Mouse (Mus musculus) CH12.LX (cell line): Measurements from ENCODE around the gene Ank3. TPM values are rescaled to one million over a fixed set of nuclear protein-coding genes. Genes with fewer than 3 reads are reported as not detected.

Experiments
- DNase-seq: peaks from one replicate; pipeline ENCODE4 v3.0.0-alpha.2; 2013; ENCODE audit errors: extremely low read depth
- H3K27ac ChIP-seq: 2 replicates; pipeline ENCODE4 v1.5.1; 2012; ENCODE audit warnings: low read depth, mild to moderate bottlenecking, control low read depth, moderate library complexity; ENCODE audit not compliant: insufficient read depth
- H3K27me3 ChIP-seq: replicated peaks from 2 replicates; pipeline ENCODE3; 2012; ENCODE audit warnings: inconsistent platforms
- H3K36me3 ChIP-seq, 2 experiments: replicated peaks in 1 of 2; 2 replicates each; pipeline versions ENCODE3 to v1.6.1; 2012; ENCODE audit warnings: inconsistent platforms in 1 of 2, low read length in 1 of 2, mild to moderate bottlenecking in 1 of 2, mixed read lengths in 1 of 2, moderate library complexity in 1 of 2; ENCODE audit not compliant: control insufficient read depth in 1 of 2, insufficient read depth in 1 of 2
- H3K4me1 ChIP-seq, 2 experiments: 2 replicates each; pipeline ENCODE4 v1.6.1; 2012; ENCODE audit warnings: inconsistent platforms in 1 of 2, moderate library complexity in 1 of 2; ENCODE audit not compliant: insufficient read depth in 2 of 2, control insufficient read depth in 1 of 2
- H3K4me2 ChIP-seq: 2 replicates; pipeline ENCODE4 v1.6.1; 2012; ENCODE audit warnings: low read depth, mild to moderate bottlenecking, control low read depth; ENCODE audit not compliant: poor library complexity, insufficient read depth, severe bottlenecking
- H3K4me3 ChIP-seq, 3 experiments: fragments of 150-350 bp in 1 of 3; sonication (generic) in 1 of 3; replicated peaks in 1 of 3; 2 replicates each; pipeline versions ENCODE3 to v1.5.1; 2011 to 2012; ENCODE audit warnings: low read depth in 2 of 3, low read length in 2 of 3, mild to moderate bottlenecking in 2 of 3, moderate library complexity in 2 of 3, control low read depth in 1 of 3, improper control_type of control experiment in 1 of 3, inconsistent platforms in 1 of 3, mixed read lengths in 1 of 3; ENCODE audit not compliant: poor library complexity in 1 of 3
- H3K79me2 ChIP-seq: replicated peaks from 2 replicates; pipeline ENCODE4 v1.6.1; 2012; ENCODE audit warnings: mild to moderate bottlenecking, moderate library complexity; ENCODE audit not compliant: control insufficient read depth, poor library complexity, insufficient read depth, severe bottlenecking; ENCODE audit errors: extremely low read depth
- H3K9ac ChIP-seq: 2 replicates; pipeline ENCODE4 v1.6.1; 2012; ENCODE audit warnings: low read depth, mild to moderate bottlenecking, control low read depth, moderate library complexity; ENCODE audit not compliant: insufficient read depth
- H3K9me3 ChIP-seq: replicated peaks from 2 replicates; pipeline ENCODE3; 2012; ENCODE audit warnings: low read length, inconsistent platforms, mixed read lengths
- BHLHE40 ChIP-seq: IDR thresholded peaks from 2 replicates; pipeline ENCODE4 v1.6.1; 2011; ENCODE audit warnings: mild to moderate bottlenecking, low read depth, low read length, improper control_type of control experiment
- CHD2 ChIP-seq: IDR thresholded peaks from 2 replicates; pipeline ENCODE4 v1.6.1; 2011; ENCODE audit warnings: low read length, improper control_type of control experiment
- CTCF ChIP-seq, 2 experiments: IDR thresholded peaks in 1 of 2; conservative IDR thresholded peaks in 1 of 2; 2 replicates each; pipeline ENCODE4 v1.5.1; 2011 to 2012; ENCODE audit warnings: low read depth in 2 of 2, low read length in 2 of 2, improper control_type of control experiment in 1 of 2, inconsistent platforms in 1 of 2, mild to moderate bottlenecking in 1 of 2, moderate library complexity in 1 of 2
- ETS1 ChIP-seq: conservative IDR thresholded peaks from 2 replicates; pipeline ENCODE4 v1.6.1; 2012; ENCODE audit warnings: low read depth, mild to moderate bottlenecking, inconsistent platforms, low read length, improper control_type of control experiment, moderate library complexity
- GABPA ChIP-seq: IDR thresholded peaks from 2 replicates; pipeline ENCODE4 v1.6.1; 2012; ENCODE audit warnings: low read depth, low read length, improper control_type of control experiment, inconsistent platforms; ENCODE audit not compliant: insufficient replicate concordance
- IRF4 ChIP-seq: IDR thresholded peaks from 2 replicates; pipeline ENCODE4 v1.6.1; 2014; ENCODE audit warnings: low read depth, mild to moderate bottlenecking, inconsistent platforms, low read length, improper control_type of control experiment
- JUND ChIP-seq: conservative IDR thresholded peaks from 2 replicates; pipeline ENCODE4 v1.6.1; 2011; ENCODE audit warnings: low read depth, low read length, improper control_type of control experiment
- KAT2A ChIP-seq: IDR thresholded peaks from 2 replicates; pipeline ENCODE4 v1.6.1; 2012; ENCODE audit warnings: low read length, improper control_type of control experiment, inconsistent platforms; ENCODE audit not compliant: insufficient replicate concordance
- MAX ChIP-seq: IDR thresholded peaks from 2 replicates; pipeline ENCODE4 v1.6.1; 2011; ENCODE audit warnings: low read length, improper control_type of control experiment
- MEF2A ChIP-seq: IDR thresholded peaks from 2 replicates; pipeline ENCODE4 v1.6.1; 2014; ENCODE audit warnings: low read depth, mild to moderate bottlenecking, inconsistent platforms, low read length, improper control_type of control experiment, borderline replicate concordance
- MXI1 ChIP-seq: IDR thresholded peaks from 2 replicates; pipeline ENCODE4 v1.6.1; 2011; ENCODE audit warnings: mild to moderate bottlenecking, low read depth, low read length, improper control_type of control experiment
- NRF1 ChIP-seq: IDR thresholded peaks from 2 replicates; pipeline ENCODE4 v1.6.1; 2014; ENCODE audit warnings: low read depth, mild to moderate bottlenecking, inconsistent platforms, low read length, improper control_type of control experiment, moderate library complexity
- PAX5 ChIP-seq: IDR thresholded peaks from 2 replicates; pipeline ENCODE4 v1.6.1; 2012; ENCODE audit warnings: low read length, inconsistent platforms, mixed read lengths
- POLR2A ChIP-seq: IDR thresholded peaks from 2 replicates; pipeline ENCODE4 v1.6.1; 2011; ENCODE audit warnings: low read depth, mild to moderate bottlenecking, improper control_type of control experiment, low read length
- RCOR1 ChIP-seq: conservative IDR thresholded peaks from 2 replicates; pipeline ENCODE4 v1.6.1; 2012; ENCODE audit warnings: low read depth, mild to moderate bottlenecking, inconsistent platforms, low read length, improper control_type of control experiment
- SIN3A ChIP-seq: IDR thresholded peaks from 2 replicates; pipeline ENCODE4 v1.6.1; 2012; ENCODE audit warnings: low read length, improper control_type of control experiment, inconsistent platforms
- SMC3 ChIP-seq: IDR thresholded peaks from 2 replicates; pipeline ENCODE4 v1.6.1; 2011; ENCODE audit warnings: low read depth, low read length, improper control_type of control experiment
- TBP ChIP-seq: conservative IDR thresholded peaks from 2 replicates; pipeline ENCODE4 v1.6.1; 2011; ENCODE audit warnings: low read depth, low read length, improper control_type of control experiment
- USF1 ChIP-seq: IDR thresholded peaks from 2 replicates; pipeline ENCODE4 v1.6.1; 2014; ENCODE audit warnings: low read depth, mild to moderate bottlenecking, inconsistent platforms, low read length, improper control_type of control experiment
- ZNF384 ChIP-seq: IDR thresholded peaks from 2 replicates; pipeline ENCODE4 v1.6.1; 2012; ENCODE audit warnings: low read depth, low read length, improper control_type of control experiment, inconsistent platforms
- dilution Hi-C: fragments of 300-500 bp; cut with MboI; formaldehyde crosslinking; loops from 2 replicates; pipeline ENCODE4 v1.14.3; 2020; ENCODE audit warnings: low sequenced_read_pairs; ENCODE audit not compliant: extremely low pct_unique_long_range_greater_than_20kb, extremely low pct_ligation_motif_present
- in situ Hi-C: fragments of 300-500 bp; cut with MboI; formaldehyde crosslinking; loops from 3 replicates; pipeline ENCODE4 v1.14.3; 2019; ENCODE audit warnings: low sequenced_read_pairs, low pct_ligation_motif_present, low pct_unique_long_range_greater_than_20kb, mixed read lengths
- polyA plus RNA-seq: library from polyadenylated mRNA; unstranded; fragments of >175 nt; gene quantifications from 2 replicates; pipeline ENCODE4 v1.2.1, GENCODE M21; 2012; ENCODE audit warnings: low read depth; ENCODE audit not compliant: insufficient read length
- total RNA-seq, 2 experiments: library from RNA; depleted of rRNA; stranded (reverse); fragments of 300-350 nt in 1 of 2; fragments of >200 nt in 1 of 2; gene quantifications; 2 replicates each; pipeline ENCODE4 v1.2.3; 2012 to 2014

Gene Ank3
- total and polyA plus RNA-seq, 3 experiments, result 4.7 to 8.3 (median 6.2) TPM

DNA sequence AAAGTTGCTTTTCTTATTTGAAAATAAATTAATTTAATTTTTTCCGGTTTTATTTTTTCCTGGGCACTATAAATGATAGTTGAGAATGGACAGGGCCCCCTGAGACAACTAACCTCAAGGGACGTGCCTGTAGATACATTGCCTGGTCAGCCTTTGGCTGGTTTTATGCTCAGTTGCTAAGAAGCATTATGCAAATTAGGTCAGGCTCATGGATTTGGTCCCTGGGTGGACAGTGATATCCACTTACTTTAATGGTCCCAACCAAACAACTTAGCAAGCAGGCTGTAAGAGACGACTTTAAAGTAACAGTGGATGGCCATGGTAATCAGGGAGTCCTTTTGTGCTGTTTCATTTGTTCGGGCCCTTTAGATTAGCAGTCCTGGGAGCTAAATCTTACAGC lies 392.0 kb downstream of the Ank3 start:
- dilution Hi-C loops, result no loop called here
- in situ Hi-C loops, result loop anchor here (25.0 kb wide), 1 partner anchor 353 kb away; no protein-coding TSS in a partner anchor
- Histone ChIP-seq H3K79me2 (no peaks in the 10 kb centered on the region), H3K4me2 (no peak overlapping the region), H3K27me3 (no peaks in the 10 kb centered on the region), H3K9ac (no peak overlapping the region), H3K4me1 (peaks cover 0 to 4% of the 10 kb centered on the region in 2 experiments; a peak in 1 of 4 replicates), H3K36me3 (no peaks in the 10 kb centered on the region), H3K27ac (no peak overlapping the region), H3K4me3 (no peak overlapping the region), H3K9me3 (no peaks in the 10 kb centered on the region)
- DNase-seq, result no peak
- TF ChIP-seq CHD2 (no peak), ZNF384 (no peak), IRF4 (no peak), TBP (no peak), CTCF (conservative IDR thresholded peaks at IDR 0.05 in 1 of 2, IDR thresholded peaks at IDR 0.05 in 1 of 2; ENCODE audit: low read depth in 2 of 2, low read length in 2 of 2) (no peak), MEF2A (no peak), USF1 (no peak), PAX5 (no peak), RCOR1 (no peak), ETS1 (no peak), GABPA (no peak), SIN3A (no peak), BHLHE40 (no peak)

DNA sequence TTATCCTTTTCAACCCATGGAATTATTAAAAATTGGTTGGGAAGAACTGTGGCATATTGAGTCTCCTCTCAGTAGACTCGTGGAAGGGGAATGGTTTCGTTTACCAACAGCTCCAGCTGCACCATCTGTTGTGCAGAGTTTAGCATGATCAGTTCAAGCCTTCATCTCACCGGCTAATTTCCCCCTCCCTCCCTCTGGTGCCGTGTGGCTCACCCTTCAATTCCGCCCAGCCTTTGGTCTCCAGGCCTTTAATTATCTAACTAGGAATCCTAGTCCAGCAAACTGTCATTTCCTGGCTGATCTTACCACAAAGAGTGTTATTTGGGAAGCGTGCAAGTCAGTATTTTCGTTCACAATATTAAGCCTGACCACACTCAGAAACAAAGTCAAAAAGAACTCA lies 393.4 kb downstream of the Ank3 start:
- Histone ChIP-seq H3K27me3 (no peaks in the 10 kb centered on the region), H3K4me3 (no peak overlapping the region), H3K4me1 (peaks cover 0 to 9% of the 10 kb centered on the region in 2 experiments; a peak in 1 of 4 replicates), H3K79me2 (no peaks in the 10 kb centered on the region), H3K4me2 (no peak overlapping the region), H3K27ac (no peak overlapping the region), H3K9ac (no peak overlapping the region), H3K36me3 (no peaks in the 10 kb centered on the region), H3K9me3 (no peaks in the 10 kb centered on the region)
- no peak for TF ChIP-seq SMC3
- no peak for TF ChIP-seq SIN3A
- dilution Hi-C loops, result no loop called here
- DNase-seq, result no peak
- in situ Hi-C loops, result loop anchor here (25.0 kb wide), 1 partner anchor 355 kb away; no protein-coding TSS in a partner anchor

DNA sequence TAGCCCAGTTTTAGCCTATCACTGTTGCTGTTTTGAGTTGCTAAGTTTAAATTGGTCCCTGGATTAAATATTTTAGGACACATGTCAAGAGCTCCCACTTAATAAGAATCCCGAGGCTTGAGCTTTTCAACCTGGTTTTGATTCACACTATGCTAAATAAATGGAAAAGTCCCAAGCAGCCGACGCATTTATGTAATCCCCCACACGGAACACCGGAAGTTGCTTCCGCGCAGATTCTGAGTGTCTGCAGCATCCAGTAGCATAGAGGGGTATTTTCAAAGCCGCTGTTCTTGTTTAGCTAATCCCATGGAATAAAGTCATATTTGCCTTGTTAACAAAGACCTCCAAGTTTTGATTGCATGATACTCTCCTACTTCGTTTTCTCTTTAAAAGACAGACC lies 393.8 kb downstream of the Ank3 start:
- Histone ChIP-seq H3K9me3 (no peaks in the 10 kb centered on the region), H3K4me3 (no peak overlapping the region), H3K36me3 (no peaks in the 10 kb centered on the region), H3K4me1 (peaks cover 0 to 9% of the 10 kb centered on the region in 2 experiments; a peak in 1 of 4 replicates), H3K27me3 (no peaks in the 10 kb centered on the region), H3K27ac (no peak overlapping the region), H3K4me2 (no peak overlapping the region), H3K9ac (no peak overlapping the region), H3K79me2 (no peaks in the 10 kb centered on the region)
- dilution Hi-C loops (no loop called here), in situ Hi-C loops (loop anchor here (25.0 kb wide), 1 partner anchor 355 kb away; no protein-coding TSS in a partner anchor)
- TF ChIP-seq MAX, result no peak
- TF ChIP-seq NRF1, result no peak
- no peak for TF ChIP-seq POLR2A
- no peak for TF ChIP-seq MXI1
- no peak for TF ChIP-seq CTCF (conservative IDR thresholded peaks at IDR 0.05 in 1 of 2, IDR thresholded peaks at IDR 0.05 in 1 of 2; ENCODE audit: low read depth in 2 of 2, low read length in 2 of 2)
- TF ChIP-seq JUND, result no peak
- no peak for TF ChIP-seq KAT2A
- no peak for TF ChIP-seq CHD2
- DNase-seq, result no peak
